Mouse (Mus musculus): ENCODE measurements around the gene Mob3c. TPM values are rescaled to one million over a fixed set of nuclear protein-coding genes. Genes with fewer than 3 reads are reported as not detected.
A peak's percentile ranks its signal among the peaks of the same experiment; 100 is the strongest.

The Mob3c gene
- polyA plus RNA-seq, 1 experiment: 15.7 TPM

- no peak for TF ChIP-seq GATA1 (IDR thresholded peaks at IDR 0.05; ENCODE audit: low read length)
These were observed 2.6 kb upstream of the Mob3c start for GRCm38 (mm10) chr4:115825271-115825670.

- no peak for TF ChIP-seq GATA1 (IDR thresholded peaks at IDR 0.05; ENCODE audit: low read length)
These were observed 826 bp upstream of the Mob3c start for GRCm38 (mm10) chr4:115827066-115827465.

DNA sequence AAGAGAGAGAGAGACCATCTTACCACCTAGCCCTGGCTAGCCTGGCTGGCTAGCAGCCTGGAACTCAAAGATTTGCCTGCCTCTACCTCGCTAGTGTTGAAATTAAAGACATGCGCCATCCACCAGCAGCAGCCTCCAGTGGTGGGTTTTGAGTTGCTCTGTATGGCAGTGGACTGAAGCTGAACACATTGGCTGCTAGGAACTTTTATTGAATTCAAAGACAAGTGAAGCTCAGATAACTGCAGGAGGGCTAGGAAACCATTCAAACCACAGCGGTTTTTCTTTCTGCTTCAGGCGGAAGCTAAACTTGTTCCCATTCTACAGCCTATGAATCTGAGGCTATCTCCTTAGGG, 381 bp upstream of the Mob3c start:
- TF ChIP-seq GATA1 (IDR thresholded peaks at IDR 0.05; ENCODE audit: low read length): no peak

DNA sequence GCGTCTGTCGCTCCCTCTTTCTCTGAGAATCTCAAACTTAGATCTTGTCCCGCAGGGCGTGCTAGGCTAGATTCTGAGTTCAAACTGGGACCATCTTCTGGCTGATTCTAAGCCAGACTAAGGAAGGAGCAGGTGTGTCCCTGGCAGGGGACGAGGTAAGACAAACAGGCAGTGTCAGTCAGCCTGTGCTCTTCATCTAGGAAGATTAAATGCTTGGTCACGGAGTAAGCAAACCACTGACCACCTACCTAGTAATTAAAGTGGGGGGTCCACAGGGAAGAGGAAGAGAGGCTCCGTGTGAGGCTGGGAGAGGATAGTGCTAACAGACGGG, 645 bp downstream of the Mob3c start:
- no peak for TF ChIP-seq GATA1 (IDR thresholded peaks at IDR 0.05; ENCODE audit: low read length)

GRCm38 (mm10) chr4:115830491-115830890, 2.6 kb downstream of the Mob3c start:
- TF ChIP-seq GATA1 (IDR thresholded peaks at IDR 0.05; ENCODE audit: low read length): no peak

DNA sequence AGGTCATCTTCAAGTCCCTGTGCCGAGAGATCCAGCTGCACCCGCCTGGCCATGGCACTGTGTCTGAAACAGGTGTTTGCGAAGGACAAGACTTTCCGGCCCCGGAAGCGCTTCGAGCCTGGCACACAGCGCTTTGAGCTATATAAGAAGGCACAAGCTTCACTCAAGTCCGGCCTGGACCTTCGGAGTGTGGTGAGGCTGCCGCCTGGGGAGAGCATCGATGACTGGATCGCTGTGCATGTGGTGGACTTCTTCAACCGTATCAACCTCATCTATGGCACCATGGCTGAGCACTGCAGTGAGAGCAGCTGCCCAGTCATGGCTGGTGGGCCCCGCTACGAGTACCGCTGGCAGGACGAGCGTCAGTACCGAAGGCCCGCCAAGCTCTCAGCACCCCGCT, 3.3 kb downstream of the Mob3c start:
- TF ChIP-seq GATA1 (IDR thresholded peaks at IDR 0.05; ENCODE audit: low read length): no peak

DNA sequence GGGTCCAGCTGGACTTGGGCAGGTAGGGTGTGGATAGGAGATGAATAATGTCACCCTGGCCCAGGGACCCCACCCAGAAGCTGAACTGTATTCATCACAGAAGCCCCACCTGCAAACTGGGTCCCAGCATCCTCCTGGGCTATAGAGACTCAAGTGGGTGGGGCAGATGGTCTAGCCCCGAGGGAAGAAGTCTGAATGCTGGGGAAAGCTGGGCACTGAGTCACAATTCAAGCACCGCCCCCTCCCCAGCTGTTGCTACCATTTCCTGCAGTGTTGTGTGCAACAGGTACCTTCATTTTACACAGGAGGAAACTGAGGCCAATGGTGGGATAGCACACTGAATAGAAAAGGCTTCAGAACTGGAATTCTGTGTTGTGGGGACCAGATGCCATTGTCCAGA, 4.1 kb downstream of the Mob3c start:
- TF ChIP-seq GATA1 (IDR thresholded peaks at IDR 0.05; ENCODE audit: low read length): no peak

- no peak for TF ChIP-seq GATA1 (IDR thresholded peaks at IDR 0.05; ENCODE audit: low read length)
These were observed 7.7 kb downstream of the Mob3c start for GRCm38 (mm10) chr4:115835576-115835975.

- no peak for TF ChIP-seq GATA1 (IDR thresholded peaks at IDR 0.05; ENCODE audit: low read length)
These were observed 10.3 kb downstream of the Mob3c start for GRCm38 (mm10) chr4:115838196-115838595.

DNA sequence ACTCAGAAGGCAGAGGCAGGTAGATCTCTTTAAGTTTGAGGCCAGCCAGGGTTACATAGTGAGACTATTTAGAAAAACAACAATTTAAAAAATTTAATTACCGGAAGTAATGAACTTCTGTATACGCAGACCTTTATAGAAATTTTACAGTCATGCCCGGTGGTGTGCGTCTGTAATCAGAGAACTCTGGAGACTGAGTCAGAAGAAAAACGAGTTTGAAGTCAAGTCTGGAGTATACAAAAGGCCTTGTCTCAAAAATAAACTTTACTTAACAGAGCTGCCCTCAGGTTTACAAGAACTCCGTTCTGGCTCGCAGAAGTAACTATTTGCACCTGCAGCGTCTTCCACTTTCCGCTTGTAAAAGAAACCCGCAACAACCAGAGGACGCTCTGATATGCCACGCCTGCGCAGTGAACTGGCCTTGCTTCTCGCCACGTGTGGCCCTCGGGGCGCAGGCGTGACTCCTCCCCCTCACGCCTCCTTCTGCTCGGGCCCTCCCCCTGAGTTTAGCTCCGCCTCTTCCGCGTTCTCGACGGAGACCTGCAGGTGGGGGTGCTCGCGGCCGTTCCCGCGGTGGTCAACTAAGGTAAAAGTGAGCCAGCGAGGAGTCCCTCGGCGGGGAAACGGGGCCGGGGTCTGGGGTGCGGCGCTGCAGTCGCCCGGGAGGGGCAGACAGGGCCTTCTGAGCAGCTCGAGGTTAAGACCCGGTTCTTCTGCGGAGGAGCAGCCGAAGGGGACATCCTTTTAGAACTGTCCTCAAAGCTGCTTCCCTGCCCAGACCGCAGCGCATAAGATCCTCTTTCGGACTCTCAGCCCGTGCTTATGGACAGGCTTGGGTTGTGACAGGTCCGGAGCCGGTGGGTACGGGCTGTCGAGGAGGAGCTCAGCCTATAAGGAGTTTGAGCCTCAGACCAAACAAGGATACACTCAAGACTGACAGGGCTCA, 11.1 kb downstream of the Mob3c start, which contains the start of gene Mknk1:
Gene Mknk1 (plus strand): TSS at position 503 of the 946 bp plus-strand sequence.
- no peak for TF ChIP-seq GATA1 (IDR thresholded peaks at IDR 0.05; ENCODE audit: low read length)

GRCm38 (mm10) chr4:115839956-115840355, 12.1 kb downstream of the Mob3c start:
- TF ChIP-seq GATA1 (IDR thresholded peaks at IDR 0.05; ENCODE audit: low read length): no peak

DNA sequence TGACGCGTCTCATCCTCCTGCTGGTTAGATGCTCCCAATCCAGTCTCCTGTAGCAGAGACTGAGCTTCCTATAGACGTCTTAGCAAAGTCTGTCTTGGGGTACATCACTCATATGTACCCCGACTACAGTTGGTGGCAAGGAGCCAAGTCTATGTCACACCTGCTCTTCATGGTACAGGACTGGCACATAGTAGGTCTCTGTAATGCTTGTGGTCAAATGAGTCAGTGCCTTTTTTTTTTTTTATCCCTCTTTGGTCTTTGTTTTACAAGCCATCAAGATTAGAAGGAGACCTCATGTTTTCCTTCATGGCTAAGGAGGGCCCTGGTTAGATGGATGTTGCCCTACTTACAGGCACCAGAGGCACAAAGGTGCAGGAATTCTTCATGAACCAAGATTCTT, 12.9 kb downstream of the Mob3c start:
- no peak for TF ChIP-seq GATA1 (IDR thresholded peaks at IDR 0.05; ENCODE audit: low read length)

- no peak for TF ChIP-seq GATA1 (IDR thresholded peaks at IDR 0.05; ENCODE audit: low read length)
These were observed 18.8 kb downstream of the Mob3c start for GRCm38 (mm10) chr4:115846656-115847055.

- no peak for TF ChIP-seq GATA1 (IDR thresholded peaks at IDR 0.05; ENCODE audit: low read length)
These were observed 19.5 kb downstream of the Mob3c start for GRCm38 (mm10) chr4:115847377-115847776.

DNA sequence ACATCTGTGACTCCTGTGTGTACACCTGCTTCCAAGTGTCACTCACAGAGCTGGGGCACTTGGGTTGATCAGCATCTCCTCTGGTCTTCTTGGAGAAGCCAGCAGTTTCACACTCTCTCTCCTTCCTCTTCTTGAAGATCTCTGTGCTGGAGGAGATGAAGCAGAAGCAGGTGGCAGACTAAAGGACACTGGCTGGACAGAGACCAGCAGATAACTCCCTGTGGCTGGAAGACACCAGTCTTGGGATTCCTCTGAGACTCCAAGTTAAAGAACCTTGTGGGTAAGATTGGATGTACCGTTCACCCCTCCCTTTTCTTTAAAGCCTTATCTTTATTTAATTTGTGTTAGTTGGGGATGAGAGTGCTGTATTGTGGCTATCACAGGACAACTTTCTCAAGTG, 20.2 kb downstream of the Mob3c start:
- TF ChIP-seq GATA1 (IDR thresholded peaks at IDR 0.05; ENCODE audit: low read length): no peak

GRCm38 (mm10) chr4:115848990-115849677, 21.2 kb downstream of the Mob3c start:
- peak; percentile 96 for TF ChIP-seq GATA1 (IDR thresholded peaks at IDR 0.05; ENCODE audit: low read length)

GRCm38 (mm10) chr4:115850111-115850510, 22.2 kb downstream of the Mob3c start:
- no peak for TF ChIP-seq GATA1 (IDR thresholded peaks at IDR 0.05; ENCODE audit: low read length)
